Mouse (Mus musculus) embryonic facial prominence, embryonic 11.5 days (tissue): ENCODE data around the gene Dclre1b. TPM values are rescaled to one million over a fixed set of nuclear protein-coding genes. Genes with fewer than 3 reads are reported as not detected.

Experiments
- ATAC-seq: fragments of 200-750 bp; cut with Nextera tagmentation; replicated peaks from 2 replicates; pipeline ENCODE4 v1.8.0; 2017; ENCODE audit warnings: low read depth; ENCODE audit not compliant: insufficient number of reproducible peaks, low FRiP score, low TSS enrichment
- DNase-seq: peaks from one replicate; pipeline ENCODE4 v3.0.0-alpha.2; 2015; ENCODE audit warnings: low spot score
- H3K27ac ChIP-seq: fragments of 300-500 bp; sonication (generic); replicated peaks from 2 replicates; pipeline ENCODE4 v1.5.1; 2014; ENCODE audit warnings: mild to moderate bottlenecking, low read depth, low read length, control low read depth
- H3K27me3 ChIP-seq: fragments of 300-500 bp; sonication (generic); 2 replicates; pipeline ENCODE4 v1.6.1; 2014; ENCODE audit warnings: mild to moderate bottlenecking, low read length, moderate library complexity, mixed read lengths; ENCODE audit not compliant: control insufficient read depth, insufficient read depth
- H3K36me3 ChIP-seq: fragments of 300-500 bp; sonication (generic); replicated peaks from 2 replicates; pipeline ENCODE4 v1.6.1; 2014; ENCODE audit warnings: low read depth, mild to moderate bottlenecking, low read length, moderate library complexity, mixed read lengths; ENCODE audit not compliant: control insufficient read depth, insufficient read depth
- H3K4me1 ChIP-seq: fragments of 300-500 bp; sonication (generic); 2 replicates; pipeline ENCODE4 v1.6.1; 2014; ENCODE audit warnings: low read length, mixed read lengths; ENCODE audit not compliant: control insufficient read depth, insufficient read depth
- H3K4me2 ChIP-seq: fragments of 300-500 bp; sonication (generic); 2 replicates; pipeline ENCODE4 v1.6.1; 2014; ENCODE audit warnings: low read depth, mild to moderate bottlenecking, control low read depth, low read length, moderate library complexity
- H3K4me3 ChIP-seq: fragments of 300-500 bp; sonication (generic); 2 replicates; pipeline ENCODE4 v1.5.1; 2014; ENCODE audit warnings: low read depth, low read length, control low read depth
- H3K9ac ChIP-seq: fragments of 300-500 bp; sonication (generic); replicated peaks from 2 replicates; pipeline ENCODE4 v1.6.1; 2014; ENCODE audit warnings: mild to moderate bottlenecking, control low read depth, low read length
- H3K9me3 ChIP-seq: fragments of 300-500 bp; sonication (generic); replicated peaks from 2 replicates; pipeline ENCODE4 v1.6.1; 2016; ENCODE audit warnings: mild to moderate bottlenecking, low read length, inconsistent platforms, mixed read lengths; ENCODE audit not compliant: control insufficient read depth
- WGBS: fragments of 180-500 bp; shearing (Covaris S2); extraction: QIAGEN DNeasy Blood & Tissue Kit; methylation state at CpG from one replicate; pipeline ENCODE4 v1.1.7; 2014; 5-methylcytosine and 5-hydroxymethylcytosine counted together
- polyA plus RNA-seq: library from polyadenylated mRNA; unstranded; fragments of >200 nt; fragmentation: Nextera tagmentation; extraction: Ambion mirVana; gene quantifications from 2 replicates; pipeline ENCODE4 v1.2.1, GENCODE M21; 2014

Gene Dclre1b
- polyA plus RNA-seq, result 38.2 and 40.3 TPM in 2 replicates

GRCm38 (mm10) chr3:103808891-103809798 lies at the start of gene Dclre1b, which contains the start of the genes Ap4b1 and Gm43064:
Gene Dclre1b (minus strand): TSS chr3:103809444.
Gene Ap4b1 (plus strand): TSS chr3:103809520.
Gene Gm43064 (plus strand): TSS chr3:103809573.
- under 1% methylated on average over 58 of the region's 70 CpGs for WGBS
- ATAC-seq (peak; percentile 96), DNase-seq (peak; percentile 96)
- Histone ChIP-seq H3K4me3 (peak within 1 kb of the TSS; percentile 84), H3K9ac (peak within 1 kb of the TSS; percentile 87), H3K27ac (peak within 1 kb of the TSS; percentile 75), H3K4me2 (peak within 1 kb of the TSS; percentile 69), H3K27me3 (no peaks in the 10 kb centered on the region), H3K4me1 (no peaks in the 10 kb centered on the region), H3K36me3 (peaks cover 2% of the 10 kb centered on the region; the same call in 1 of the 2 replicates), H3K9me3 (no peaks in the 10 kb centered on the region)

DNA sequence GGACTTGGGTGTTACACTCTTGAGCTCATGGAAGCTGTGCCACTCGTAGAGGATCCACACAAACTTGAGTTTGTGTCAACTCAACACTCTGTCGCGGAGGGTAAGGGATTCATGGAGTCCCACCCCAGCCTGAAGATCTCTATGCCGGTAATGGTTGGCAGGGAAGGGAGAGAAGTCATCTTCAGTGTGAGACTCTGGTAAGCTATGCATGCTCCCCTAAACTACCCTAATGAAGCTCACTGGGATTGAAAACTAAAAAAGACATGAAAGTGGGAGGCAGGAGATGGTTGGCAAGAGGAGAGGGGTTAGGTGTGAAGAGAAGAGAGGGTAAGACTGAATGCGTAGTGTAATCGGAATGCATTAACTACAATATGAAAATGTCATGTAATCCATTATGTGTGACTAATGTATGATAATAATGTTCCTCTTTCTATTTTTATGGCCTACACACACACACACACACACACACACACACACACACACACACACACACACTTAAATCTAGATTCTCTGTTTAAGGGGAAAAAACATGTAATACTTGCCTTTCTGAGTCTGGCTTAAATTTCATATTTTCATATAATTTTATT lies 48.8 kb upstream of the Dclre1b start:
- H3K4me2 ChIP-seq, result no peak overlapping the region
- H3K4me1 ChIP-seq, result no peaks in the 10 kb centered on the region
- H3K27me3 ChIP-seq, result no peaks in the 10 kb centered on the region
- ATAC-seq (no peak), DNase-seq (no peak)
- H3K4me3 ChIP-seq, result no peak overlapping the region
- no peak overlapping the region for H3K27ac ChIP-seq
- H3K9me3 ChIP-seq, result no peaks in the 10 kb centered on the region
- no peak overlapping the region for H3K9ac ChIP-seq
- no peaks in the 10 kb centered on the region for H3K36me3 ChIP-seq
- 93% methylated on average over 6 of the region's 6 CpGs for WGBS

DNA sequence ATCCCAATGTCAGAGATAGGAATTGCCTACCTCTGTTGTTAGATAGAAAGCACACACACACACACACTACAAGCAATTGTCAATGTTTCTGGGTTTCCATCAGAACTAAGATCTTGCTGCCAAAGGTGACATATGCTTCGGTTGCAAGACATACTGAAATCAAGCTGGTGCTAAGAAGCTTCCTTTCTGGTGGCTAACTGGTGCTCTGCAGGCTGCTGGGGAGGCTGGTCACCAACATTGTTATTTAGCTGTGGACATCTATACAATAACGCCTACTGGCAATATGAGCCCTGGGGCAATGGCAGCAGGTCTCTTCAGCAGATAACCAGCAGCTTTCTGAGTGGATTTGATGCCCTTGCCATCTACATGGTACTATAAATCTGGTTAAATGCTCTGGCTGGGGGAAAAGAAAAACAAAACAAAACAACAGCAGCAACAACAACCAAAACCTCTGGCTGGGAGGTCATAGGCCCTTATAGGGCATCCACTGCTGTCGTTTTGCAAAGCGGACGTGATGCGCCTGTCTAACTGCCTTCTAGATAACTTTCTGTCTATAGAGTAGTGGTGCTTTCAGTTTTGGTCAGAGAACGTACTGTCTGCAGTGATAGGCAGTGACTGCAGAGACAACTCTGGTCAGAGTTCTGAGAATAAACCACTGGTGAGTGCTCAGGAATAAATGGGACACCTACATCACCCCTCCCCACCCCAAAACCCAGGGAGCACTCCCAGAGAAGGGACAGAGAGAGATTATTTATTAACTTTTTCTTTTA lies 48.0 kb upstream of the Dclre1b start:
- H3K4me1 ChIP-seq, result no peaks in the 10 kb centered on the region
- H3K4me2 ChIP-seq, result no peak overlapping the region
- H3K27ac ChIP-seq, result no peak overlapping the region
- no peak for ATAC-seq
- WGBS, result 88% methylated on average over 7 of the region's 7 CpGs
- H3K9me3 ChIP-seq, result no peaks in the 10 kb centered on the region
- H3K4me3 ChIP-seq, result no peak overlapping the region
- H3K36me3 ChIP-seq, result no peaks in the 10 kb centered on the region
- no peak for DNase-seq
- H3K9ac ChIP-seq, result no peak overlapping the region
- H3K27me3 ChIP-seq, result no peaks in the 10 kb centered on the region

DNA sequence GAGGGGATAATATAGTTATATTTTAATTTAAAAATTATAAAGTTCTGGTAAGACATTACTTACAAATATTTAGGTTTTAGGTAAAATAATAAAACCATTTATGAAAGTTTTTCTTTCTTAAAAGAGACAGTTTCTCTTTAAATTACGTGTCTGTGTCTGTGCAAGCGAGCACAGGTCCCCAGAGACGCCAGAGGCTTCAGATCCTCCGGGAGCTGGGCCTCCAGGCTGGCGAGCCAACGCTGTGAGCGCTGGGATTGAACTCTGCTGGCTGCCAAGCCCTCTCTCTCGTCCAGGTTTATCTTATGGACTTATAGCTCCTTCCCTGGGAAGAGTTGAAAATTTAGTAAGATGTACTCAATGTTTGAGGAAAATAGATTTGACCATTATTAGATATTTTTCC lies 44.6 kb upstream of the Dclre1b start:
- no peak overlapping the region for H3K4me3 ChIP-seq
- H3K36me3 ChIP-seq, result no peaks in the 10 kb centered on the region
- no peak overlapping the region for H3K27ac ChIP-seq
- H3K4me2 ChIP-seq, result no peak overlapping the region
- no peaks in the 10 kb centered on the region for H3K9me3 ChIP-seq
- no peaks in the 10 kb centered on the region for H3K27me3 ChIP-seq
- DNase-seq, result no peak
- H3K9ac ChIP-seq, result no peak overlapping the region
- ATAC-seq, result no peak
- no peaks in the 10 kb centered on the region for H3K4me1 ChIP-seq
- 61% methylated on average over 8 of the region's 8 CpGs for WGBS

DNA sequence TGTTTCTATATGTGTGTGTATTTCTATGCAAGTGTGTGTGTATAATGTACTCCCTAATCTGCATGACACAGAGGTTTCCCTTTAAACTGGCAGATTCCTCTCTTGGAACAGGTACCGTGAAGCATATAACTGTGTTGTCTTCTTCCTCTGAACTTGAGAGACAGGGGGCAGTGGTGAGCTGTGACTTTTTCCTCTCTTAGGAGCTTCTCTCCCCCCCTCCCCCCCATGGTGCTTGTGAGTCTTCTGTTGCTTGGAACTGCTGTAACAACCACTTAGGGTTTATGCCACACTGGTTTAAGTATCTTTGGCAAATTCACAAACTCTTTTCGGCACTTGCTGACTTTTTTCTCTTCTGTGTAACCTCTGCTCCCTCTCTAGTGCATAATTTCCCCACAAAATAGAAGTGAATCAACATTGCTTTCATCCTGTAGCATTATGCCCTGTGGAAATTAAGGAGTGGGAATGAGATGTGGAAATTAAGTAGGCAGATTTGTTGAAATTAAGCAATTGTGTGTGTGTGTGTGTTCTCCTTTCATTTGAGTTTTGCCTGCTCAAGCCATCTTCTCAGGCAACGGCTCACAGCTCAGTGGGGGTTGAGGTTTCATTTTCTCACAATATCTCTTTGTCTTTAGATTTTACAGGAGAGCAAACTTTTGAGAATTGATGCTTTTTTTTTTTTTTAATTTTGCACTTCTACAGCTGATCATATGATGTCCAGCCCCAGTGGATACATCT lies 43.5 kb upstream of the Dclre1b start:
- H3K9me3 ChIP-seq, result no peaks in the 10 kb centered on the region
- 71% methylated on average over 3 of the region's 3 CpGs for WGBS
- DNase-seq, result peak; percentile 30

DNA sequence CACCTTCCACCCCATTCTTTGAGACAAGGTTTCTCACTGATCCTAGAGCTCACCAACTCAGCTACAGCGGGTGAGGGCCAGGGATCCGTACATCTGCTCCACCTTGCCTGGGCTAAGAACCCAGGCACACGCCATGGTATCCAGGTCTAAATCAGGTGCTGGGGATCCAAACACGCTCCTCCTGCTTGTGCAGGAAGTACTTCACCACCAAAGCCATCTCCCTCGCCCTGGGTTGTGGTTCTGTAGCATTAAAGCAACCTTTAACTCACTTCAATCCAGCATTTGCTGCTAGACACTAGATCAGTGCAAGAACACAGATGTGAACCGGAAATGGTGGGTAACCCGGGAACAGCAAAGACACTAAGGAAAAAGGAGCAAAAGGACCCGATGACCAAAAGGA lies 42.6 kb upstream of the Dclre1b start:
- ATAC-seq, result no peak
- Histone ChIP-seq H3K4me2 (no peak overlapping the region), H3K9me3 (no peaks in the 10 kb centered on the region), H3K4me3 (no peak overlapping the region), H3K27me3 (no peaks in the 10 kb centered on the region), H3K36me3 (no peaks in the 10 kb centered on the region), H3K4me1 (no peaks in the 10 kb centered on the region), H3K9ac (no peak overlapping the region), H3K27ac (no peak overlapping the region)
- WGBS, result 88% methylated on average over 8 of the region's 8 CpGs
- no peak for DNase-seq

More for the DNA sequence above, 43.5 kb upstream of the Dclre1b start:
- Histone ChIP-seq H3K9ac (no peak overlapping the region), H3K27ac (no peak overlapping the region), H3K4me1 (no peaks in the 10 kb centered on the region), H3K27me3 (no peaks in the 10 kb centered on the region), H3K4me3 (no peak overlapping the region), H3K36me3 (no peaks in the 10 kb centered on the region), H3K4me2 (no peak overlapping the region)
- ATAC-seq, result no peak

- Histone ChIP-seq H3K27me3 (no peaks in the 10 kb centered on the region), H3K9ac (no peak overlapping the region), H3K27ac (no peak overlapping the region), H3K4me3 (no peak overlapping the region), H3K4me1 (no peaks in the 10 kb centered on the region), H3K36me3 (no peaks in the 10 kb centered on the region), H3K4me2 (no peak overlapping the region), H3K9me3 (no peaks in the 10 kb centered on the region)
- 88% methylated on average over 6 of the region's 6 CpGs for WGBS
- DNase-seq, result no peak
- ATAC-seq, result no peak
These were observed 42.2 kb upstream of the Dclre1b start for GRCm38 (mm10) chr3:103851481-103851880.
